Mouse (Mus musculus): ENCODE data around the gene Spaca7. TPM values are rescaled to one million over a fixed set of nuclear protein-coding genes. Genes with fewer than 3 reads are reported as not detected.
A peak's percentile ranks its signal among the peaks of the same experiment; 100 is the strongest.
"Not testable (repeated sequence)": the region's sequence is repeated elsewhere in the genome, so short reads cannot be mapped to it uniquely, and the experiment has no call there.

The Spaca7 gene
- polyA plus RNA-seq, 1 experiment, result not detected

- WGBS, result 20% methylated on average over 6 of the region's 6 CpGs
- peak; percentile 42 for DNase-seq (ENCODE audit: low read depth, low spot score)
Observed at GRCm38 (mm10) chr8:12607223-12607622, 34.4 kb downstream of the Spaca7 start.

GRCm38 (mm10) chr8:12608810-12609209, 36.0 kb downstream of the Spaca7 start:
- WGBS, result 50% methylated on average over 10 of the region's 10 CpGs

DNA sequence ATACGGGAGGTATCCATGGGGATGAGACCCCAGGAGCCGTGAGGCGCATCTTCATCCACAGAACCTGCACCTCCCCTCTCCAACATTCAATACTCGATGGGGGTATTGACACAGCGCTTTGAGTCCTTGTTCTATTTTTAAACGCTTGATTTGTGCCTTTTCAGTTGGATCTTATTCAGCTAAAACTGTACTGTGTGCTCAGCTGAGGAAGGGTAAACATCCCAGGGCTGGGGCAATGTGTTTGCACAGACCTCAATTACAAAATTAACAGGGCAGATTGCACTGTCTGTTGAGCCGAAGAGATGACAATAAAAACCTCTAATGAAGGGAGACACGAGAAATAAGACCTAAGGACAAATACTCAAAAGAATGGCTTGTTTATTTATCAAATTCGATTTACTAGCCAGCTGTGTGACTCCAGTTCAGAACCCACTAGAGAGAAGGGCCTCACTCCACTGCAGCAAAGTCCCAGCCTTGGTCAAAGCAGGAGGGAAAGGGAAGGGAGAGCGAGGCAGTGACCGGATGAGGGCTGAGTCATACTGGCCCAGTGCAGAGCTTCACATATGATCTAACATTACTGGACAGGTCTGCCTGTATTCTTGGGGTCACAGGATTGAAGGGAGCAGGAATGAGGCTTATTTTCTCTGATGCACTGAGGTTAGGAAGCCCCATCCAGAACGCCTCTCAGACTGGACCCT, 37.1 kb downstream of the Spaca7 start:
- DNase-seq (ENCODE audit: low read depth, low spot score), result no peak
- WGBS, result 24% methylated on average over 12 of the region's 12 CpGs

More at GRCm38 (mm10) chr8:12608810-12609209, 36.0 kb downstream of the Spaca7 start:
- no peak for DNase-seq (ENCODE audit: low read depth, low spot score)

DNA sequence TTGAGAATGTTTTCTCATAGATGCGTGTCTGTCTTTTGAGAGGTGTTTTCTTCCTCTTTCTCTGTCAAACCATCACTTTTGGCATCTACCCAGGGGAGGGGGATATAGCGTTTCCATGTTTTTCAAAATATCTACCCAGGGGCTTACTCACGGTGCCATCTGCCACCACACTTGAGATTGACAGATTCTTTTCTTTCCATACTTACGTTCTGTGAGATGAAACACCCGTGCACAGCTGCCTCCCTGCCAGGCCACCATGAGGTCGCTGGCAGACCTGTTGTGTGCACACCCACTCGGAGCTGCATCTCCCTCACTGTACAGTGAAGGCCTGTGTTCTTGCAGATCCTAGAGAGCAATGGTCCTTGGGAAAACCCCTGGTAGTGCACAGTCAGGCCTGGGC, 40.4 kb downstream of the Spaca7 start:
- no peak for DNase-seq (ENCODE audit: low read depth, low spot score)
- WGBS, result 84% methylated on average over 7 of the region's 7 CpGs

DNA sequence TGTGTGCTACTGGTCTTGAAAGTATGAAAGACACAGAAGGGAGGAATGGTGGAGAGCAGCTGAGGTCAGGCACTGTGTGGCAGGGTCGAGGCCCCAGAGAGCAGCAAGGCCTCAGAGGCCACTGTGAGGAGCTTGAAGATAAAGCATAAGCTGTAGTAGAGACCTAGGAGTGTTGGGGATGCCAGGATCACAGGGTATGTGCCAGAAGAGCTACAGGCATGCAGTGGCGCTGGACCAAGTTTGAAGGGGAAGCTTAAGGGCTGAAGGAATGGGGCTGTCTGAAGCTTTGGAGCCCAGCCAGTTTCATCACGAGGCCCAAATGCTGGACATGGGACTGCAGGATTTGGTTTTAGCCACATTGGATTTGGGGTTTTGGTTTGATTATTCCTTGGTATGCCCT, 44.5 kb downstream of the Spaca7 start:
- whole genome bisulfite sequencing, result 81% methylated on average over 3 of the region's 3 CpGs
- not testable (repeated sequence) for DNase-seq (ENCODE audit: low read depth, low spot score)

GRCm38 (mm10) chr8:12621550-12622222, 48.9 kb downstream of the Spaca7 start:
- WGBS, result 96% methylated on average over 18 of the region's 18 CpGs
- DNase-seq (ENCODE audit: low read depth, low spot score), result no peak

- no peak for DNase-seq (ENCODE audit: low read depth, low spot score)
- WGBS, result 59% methylated on average over 5 of the region's 5 CpGs
Observed at GRCm38 (mm10) chr8:12625890-12626289, 53.1 kb downstream of the Spaca7 start.

DNA sequence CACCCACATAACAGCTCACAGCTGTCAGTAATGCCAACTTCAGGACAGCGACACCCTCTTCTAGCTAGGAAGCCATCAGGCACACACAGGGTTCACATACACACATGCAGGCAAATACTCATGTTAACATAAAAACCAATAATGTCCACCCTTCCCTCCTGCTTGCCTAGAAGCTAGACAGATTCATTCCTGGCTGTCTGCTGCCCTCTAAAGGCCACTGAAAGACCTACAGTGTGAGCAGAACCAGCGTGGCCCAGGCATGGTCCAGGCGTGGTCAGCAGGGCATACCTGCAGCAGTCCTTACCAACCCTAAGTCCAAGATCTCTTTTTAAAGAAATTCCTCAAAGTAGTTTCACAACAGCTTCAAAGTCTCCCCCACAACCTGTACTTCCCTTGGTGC, 56.2 kb downstream of the Spaca7 start:
- 38% methylated on average over 3 of the region's 3 CpGs for WGBS
- peak; percentile 22 for DNase-seq (ENCODE audit: low read depth, low spot score)

DNA sequence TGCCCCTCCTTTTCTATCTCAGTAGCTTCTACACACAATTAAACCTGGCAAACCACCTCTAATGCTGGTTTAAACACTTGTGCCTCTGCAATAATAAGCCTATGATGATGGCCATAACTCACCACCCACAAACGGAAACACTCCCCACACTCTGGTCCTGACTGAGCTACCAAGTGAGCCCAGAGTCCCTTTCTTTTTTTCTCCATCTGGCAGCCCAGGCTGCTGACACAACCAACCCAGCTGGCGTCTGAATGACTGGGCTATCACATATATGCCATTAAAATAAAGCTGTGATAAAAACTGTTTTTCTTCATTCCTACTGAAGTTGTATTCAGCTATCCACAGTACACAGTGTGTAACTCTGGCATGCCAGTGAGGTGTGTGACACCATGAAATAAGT, 62.5 kb downstream of the Spaca7 start:
- 69% methylated on average over 2 of the region's 2 CpGs for WGBS

DNA sequence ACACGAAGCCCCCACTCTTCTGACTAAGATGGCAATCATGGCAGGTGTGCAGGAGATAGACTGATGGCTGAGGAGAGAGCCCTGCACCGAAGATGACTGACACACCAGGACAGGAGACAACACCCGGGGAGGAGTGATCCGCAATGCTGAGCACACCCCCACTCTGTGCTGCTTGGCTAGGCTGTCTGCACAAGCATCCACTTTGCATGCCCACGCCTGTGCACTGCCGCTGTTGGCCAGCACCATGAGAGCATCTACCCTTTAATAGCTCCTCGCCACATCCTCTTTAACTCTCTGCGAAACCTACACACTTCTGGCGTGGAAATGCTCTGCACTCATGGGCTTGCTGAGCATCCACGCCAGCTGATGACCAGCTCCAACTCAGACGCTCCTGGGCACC, 65.6 kb downstream of the Spaca7 start:
- WGBS, result 92% methylated on average over 11 of the region's 11 CpGs
- no peak for DNase-seq (ENCODE audit: low read depth, low spot score)

More for the DNA sequence above, 62.5 kb downstream of the Spaca7 start:
- DNase-seq (ENCODE audit: low read depth, low spot score), result no peak

DNA sequence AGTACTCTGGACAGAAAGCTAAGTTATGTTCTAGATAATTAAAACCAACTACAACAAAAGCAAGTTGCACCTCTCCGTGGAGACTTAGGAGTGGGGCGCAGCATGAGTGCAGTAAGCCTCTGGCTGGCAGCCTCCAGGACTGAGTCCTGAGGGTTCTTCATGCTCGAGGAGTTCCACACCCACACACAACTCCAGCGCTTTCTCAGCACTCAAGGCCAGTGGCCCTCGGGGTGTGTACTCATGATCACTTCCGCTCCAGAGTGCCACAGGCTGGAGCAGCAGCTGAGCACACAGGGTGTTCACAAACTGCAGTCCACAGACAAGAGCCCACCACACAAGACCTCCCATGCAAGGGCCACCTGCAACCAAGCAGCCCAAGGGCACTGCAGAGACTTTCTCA, 68.7 kb downstream of the Spaca7 start:
- no peak for DNase-seq (ENCODE audit: low read depth, low spot score)
- WGBS, result 71% methylated on average over 6 of the region's 6 CpGs

GRCm38 (mm10) chr8:12644341-12644740, 71.5 kb downstream of the Spaca7 start:
- WGBS, result 76% methylated on average over 8 of the region's 8 CpGs
- DNase-seq (ENCODE audit: low read depth, low spot score), result no peak

DNA sequence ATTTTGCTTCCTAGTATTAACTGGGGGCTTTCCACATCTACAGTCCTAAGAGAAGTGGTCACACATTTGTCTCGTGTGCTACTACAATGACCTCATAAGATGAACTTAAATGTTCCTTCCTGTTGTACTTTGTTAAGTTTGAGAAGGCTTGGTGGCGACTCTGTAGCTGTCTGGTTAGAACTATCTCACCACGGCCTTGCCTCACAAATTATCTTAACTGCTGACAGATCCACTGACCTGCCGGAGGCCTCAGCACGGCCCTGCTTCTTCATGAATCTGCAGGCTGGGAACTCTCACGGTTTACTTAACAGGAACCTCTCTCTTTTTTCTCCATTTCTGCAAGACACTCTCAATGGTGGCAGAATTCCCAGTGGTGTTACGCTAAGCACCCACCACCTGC, 72.1 kb downstream of the Spaca7 start:
- 79% methylated on average over 7 of the region's 7 CpGs for WGBS
- DNase-seq (ENCODE audit: low read depth, low spot score), result no peak

- DNase-seq (ENCODE audit: low read depth, low spot score), result no peak
Observed at GRCm38 (mm10) chr8:12646536-12646935, 73.7 kb downstream of the Spaca7 start.

GRCm38 (mm10) chr8:12648951-12649350, 76.1 kb downstream of the Spaca7 start:
- WGBS, result 90% methylated on average over 4 of the region's 4 CpGs
- DNase-seq (ENCODE audit: low read depth, low spot score), result no peak

More at GRCm38 (mm10) chr8:12646536-12646935, 73.7 kb downstream of the Spaca7 start:
- WGBS, result 79% methylated on average over 4 of the region's 4 CpGs

Other genes starting within 250 kb of the Spaca7 start
- gene Sox1, start 177.7 kb upstream of the Spaca7 start, polyA plus RNA-seq (2012; rRNA removed), result not detected in 2 replicates
- 25.6 and 34.0 TPM in 2 replicates for gene Tubgcp3, start 99.2 kb downstream of the Spaca7 start, polyA plus RNA-seq (2012; rRNA removed)
- gene Atp11a, start 184.0 kb downstream of the Spaca7 start, polyA plus RNA-seq (2012; rRNA removed), result 10.7 and 13.1 TPM in 2 replicates